Comparison of ENCODE assay signal across 25 mouse cellular contexts in genomic region chr12:81920614-81921013, GRCm38 (mm10).
"Had no signal": no experiment of that assay in that cellular context is flagged by ENCODE, and none has a peak within 500 bp of the region (broad histone marks: within the 10 kb centered on the region; RNA-seq: fewer than 3 reads in every experiment).

No protein-coding gene starts in this region.

- H3K4me1 ChIP-seq: hindbrain, embryonic 10.5 days; hindbrain, embryonic 12.5 days; intestine, embryonic 15.5 days had no signal

- DNase-seq: gastrocnemius, postnatal 14 days; gastrocnemius, postnatal 36 days; heart, adult 18-20 months; heart, postnatal 10 days; heart, postnatal 4 days; kidney, adult 18-20 months; kidney, adult 8-10 months; kidney, postnatal 10 days; kidney, postnatal 25 days; kidney, postnatal 4 days; liver had no signal

- ATAC-seq: hindbrain, embryonic 16.5 days; inflammation-experienced regulatory T-cells, adult 6 months; intestine, embryonic 15.5 days; intestine, postnatal 0 days had no signal

- H3K4me2 ChIP-seq: heart, embryonic 12.5 days; hindbrain, embryonic 12.5 days; hindbrain, embryonic 14.5 days; intestine, embryonic 15.5 days; limb, embryonic 12.5 days; liver, embryonic 11.5 days had no signal

- H3K4me3 ChIP-seq: heart, embryonic 10.5 days; heart, embryonic 12.5 days; hindbrain, embryonic 10.5 days; hindbrain, embryonic 12.5 days; intestine, embryonic 15.5 days; layer of hippocampus, adult 2 months; left cerebral cortex, adult 2 months; limb, embryonic 10.5 days; limb, embryonic 12.5 days had no signal

- H3K27ac ChIP-seq: heart, embryonic 10.5 days; hindbrain, embryonic 10.5 days; hindbrain, embryonic 12.5 days; hindbrain, embryonic 14.5 days; intestine, embryonic 15.5 days; layer of hippocampus, adult 2 months; left cerebral cortex, adult 2 months; limb, embryonic 10.5 days; limb, embryonic 12.5 days had no signal

- H3K9me3 ChIP-seq: heart, embryonic 10.5 days; heart, embryonic 12.5 days; hindbrain, embryonic 10.5 days; hindbrain, embryonic 12.5 days; intestine, embryonic 15.5 days; limb, embryonic 10.5 days; limb, embryonic 12.5 days had no signal

- H3K9ac ChIP-seq: heart, embryonic 12.5 days; hindbrain, embryonic 12.5 days; hindbrain, embryonic 14.5 days; intestine, embryonic 15.5 days; limb, embryonic 12.5 days had no signal

- H3K27me3 ChIP-seq: heart, embryonic 12.5 days; hindbrain, embryonic 12.5 days; intestine, embryonic 15.5 days; limb, embryonic 12.5 days had no signal
